In genomic region chr2:121412843-121413386, GRCm38 (mm10) we compare ENCODE assay signal across 9 mouse cellular contexts. TPM values are rescaled to one million over a fixed set of nuclear protein-coding genes. Genes with fewer than 3 reads are reported as not detected.
DNase-seq lines count a peak whose midpoint lies in the region; ATAC-seq and TF ChIP-seq lines count a peak whose summit lies in the region.
"Had no signal": no experiment of that assay in that cellular context is flagged by ENCODE, and none has a peak within 500 bp of the region (broad histone marks: within the 10 kb centered on the region; RNA-seq: fewer than 3 reads in every experiment).

No protein-coding gene starts in this region.

- TF ChIP-seq POLR2A in ES-Bruce4 (IDR thresholded peaks at IDR 0.05; ENCODE audit: insufficient read depth, low read length): no peak

- intact Hi-C loops in heart, postnatal 36 days (cut with DNase I): loop anchor here (5.0 kb wide), 1 partner anchor 34 kb away; the partner anchor contains the start of gene Serf2
- intact Hi-C loops in gastrocnemius, postnatal 36 days (cut with DNase I): loop anchor here (1.0 kb wide), 1 partner anchor 59 kb away; no protein-coding TSS in a partner anchor

- no peak for DNase-seq in heart, postnatal 36 days
- DNase-seq in gastrocnemius, postnatal 36 days: no peak
- no peak for DNase-seq in cerebellum, adult 9-10 months

- peaks cover 21% of the 10 kb centered on the region for H3K36me3 ChIP-seq in heart, embryonic 13.5 days
- peaks cover 24% of the 10 kb centered on the region for H3K36me3 ChIP-seq in ES-Bruce4 (ENCODE audit: control insufficient read depth, insufficient read depth, low read length, poor library complexity, severe bottlenecking)
- H3K36me3 ChIP-seq in hindbrain, embryonic 15.5 days: 0 out of 2 replicates have a peak, but pooled peaks cover 8% of the 10 kb centered on the region
- peaks cover 6% of the 10 kb centered on the region; the same call in 1 of the 2 replicates for H3K36me3 ChIP-seq in midbrain, embryonic 12.5 days

- no peaks in the 10 kb centered on the region for H3K9me3 ChIP-seq in heart, embryonic 13.5 days
- H3K9me3 ChIP-seq in ES-Bruce4 (replicated peaks; ENCODE audit: control insufficient read depth, insufficient read depth, low read length, poor library complexity, severe bottlenecking): no peaks in the 10 kb centered on the region
- H3K9me3 ChIP-seq in hindbrain, embryonic 15.5 days: no peaks in the 10 kb centered on the region
- no peaks in the 10 kb centered on the region; the same call in 1 of the 2 replicates for H3K9me3 ChIP-seq in midbrain, embryonic 12.5 days

- peak overlapping the region; percentile 82 for H3K4me2 ChIP-seq in heart, embryonic 13.5 days
- H3K4me2 ChIP-seq in hindbrain, embryonic 15.5 days: peak overlapping the region; percentile 70
- peak overlapping the region; percentile 53 for H3K4me2 ChIP-seq in midbrain, embryonic 12.5 days (replicated peaks)

- TF ChIP-seq EP300 in ES-Bruce4 (IDR thresholded peaks at IDR 0.05; ENCODE audit: insufficient read depth, low read depth, low read length): no peak

- H3K9ac ChIP-seq in heart, embryonic 13.5 days: peak overlapping the region; percentile 100
- H3K9ac ChIP-seq in ES-Bruce4 (ENCODE audit: low read depth, poor library complexity, severe bottlenecking): peak overlapping the region; percentile 96
- H3K9ac ChIP-seq in hindbrain, embryonic 15.5 days: peak overlapping the region; percentile 72
- peak overlapping the region; percentile 89 for H3K9ac ChIP-seq in midbrain, embryonic 12.5 days (replicated peaks)

- peak overlapping the region; percentile 99 for H3K27ac ChIP-seq in heart, embryonic 13.5 days (replicated peaks)
- H3K27ac ChIP-seq in ES-Bruce4 (ENCODE audit: insufficient read depth, low read length): peak overlapping the region; percentile 78
- H3K27ac ChIP-seq in hindbrain, embryonic 15.5 days (replicated peaks): peak overlapping the region; percentile 97
- peak overlapping the region; percentile 92 for H3K27ac ChIP-seq in midbrain, embryonic 12.5 days (replicated peaks)

- 11% methylated on average over 4 of the region's 4 CpGs for WGBS in heart, embryonic 13.5 days
- WGBS in hindbrain, embryonic 15.5 days: 14% methylated on average over 4 of the region's 4 CpGs
- WGBS in midbrain, embryonic 12.5 days: 23% methylated on average over 4 of the region's 4 CpGs

- H3K27me3 ChIP-seq in heart, embryonic 13.5 days (replicated peaks): no peaks in the 10 kb centered on the region
- no peaks in the 10 kb centered on the region for H3K27me3 ChIP-seq in ES-Bruce4 (ENCODE audit: control insufficient read depth, insufficient read depth, low read length, poor library complexity, severe bottlenecking)
- H3K27me3 ChIP-seq in hindbrain, embryonic 15.5 days: no peaks in the 10 kb centered on the region
- no peaks in the 10 kb centered on the region for H3K27me3 ChIP-seq in midbrain, embryonic 12.5 days

- peaks cover 37% of the 10 kb centered on the region for H3K4me1 ChIP-seq in heart, embryonic 13.5 days
- H3K4me1 ChIP-seq in ES-Bruce4 (ENCODE audit: control insufficient read depth, insufficient read depth, low read length): no peaks in the 10 kb centered on the region
- peaks cover 46% of the 10 kb centered on the region for H3K4me1 ChIP-seq in hindbrain, embryonic 15.5 days (replicated peaks)
- H3K4me1 ChIP-seq in midbrain, embryonic 12.5 days: peaks cover 18% of the 10 kb centered on the region

- no peak for ATAC-seq in heart, embryonic 13.5 days (ENCODE audit: extremely low read depth, insufficient number of reproducible peaks, low FRiP score, low TSS enrichment)
- peak; percentile 2; the same call in 1 of the 2 replicates for ATAC-seq in common myeloid progenitor, adult 5-6 weeks (replicated peaks; ENCODE audit: low read depth, poor library complexity, severe bottlenecking)
- no peak; the same call in 1 of the 2 replicates for ATAC-seq in hindbrain, embryonic 15.5 days (ENCODE audit: low FRiP score, low read depth)
- ATAC-seq in midbrain, embryonic 12.5 days (ENCODE audit: low FRiP score, low read depth): no peak

- TF ChIP-seq CTCF in ES-Bruce4 (IDR thresholded peaks at IDR 0.05; ENCODE audit: low read depth, low read length): no peak

- H3K4me3 ChIP-seq in heart, embryonic 13.5 days: peak overlapping the region; percentile 100
- H3K4me3 ChIP-seq in ES-Bruce4 (ENCODE audit: low read depth, low read length): peak overlapping the region; percentile 80
- H3K4me3 ChIP-seq in hindbrain, embryonic 15.5 days: peak overlapping the region; percentile 96
- H3K4me3 ChIP-seq in midbrain, embryonic 12.5 days: peak overlapping the region; percentile 74

RNA-seq across cellular contexts. Expression of gene Pdia3, which starts 0.7 kb away (rescaled TPM):
- 524 and 560 TPM in 2 replicates for polyA plus RNA-seq in heart, embryonic 13.5 days (2015; fragmentation: Nextera tagmentation; extraction: Ambion mirVana)
- 100 to 1,000 TPM; 121 to 152 TPM for total RNA-seq in heart, postnatal 36 days (2021)
- polyA plus RNA-seq in ES-Bruce4 (2011; ENCODE audit: insufficient read depth, insufficient read length, low read depth, missing spikeins): 486 and 515 TPM in 2 replicates
- 272 and 336 TPM in 2 replicates for total RNA-seq in common myeloid progenitor, adult 5-6 weeks (2017)
- polyA plus RNA-seq in hindbrain, embryonic 15.5 days (2015; fragmentation: Nextera tagmentation; extraction: Ambion mirVana): 377 and 390 TPM in 2 replicates
- polyA plus RNA-seq in midbrain, embryonic 12.5 days (2016; fragmentation: Nextera tagmentation; extraction: Ambion mirVana): 457 and 459 TPM in 2 replicates
- 10 to 100 TPM; 40.2 to 41.8 TPM for total RNA-seq in gastrocnemius, postnatal 36 days (2021)

RNA-seq across cellular contexts. Expression of gene Catsper2, which starts 0.7 kb away (rescaled TPM):
- 2.2 and 2.7 TPM in 2 replicates for polyA plus RNA-seq in heart, embryonic 13.5 days (2015; fragmentation: Nextera tagmentation; extraction: Ambion mirVana)
- total RNA-seq in heart, postnatal 36 days (2021): 1 to 10 TPM; 3.9 to 4.4 TPM
- 1.9 and 2.5 TPM in 2 replicates for polyA plus RNA-seq in ES-Bruce4 (2011; ENCODE audit: insufficient read depth, insufficient read length, low read depth, missing spikeins)
- total RNA-seq in common myeloid progenitor, adult 5-6 weeks (2017): 3.2 TPM in 1 of 2 replicates, not detected in the other
- 5.3 and 6.2 TPM in 2 replicates for polyA plus RNA-seq in hindbrain, embryonic 15.5 days (2015; fragmentation: Nextera tagmentation; extraction: Ambion mirVana)
- polyA plus RNA-seq in midbrain, embryonic 12.5 days (2016; fragmentation: Nextera tagmentation; extraction: Ambion mirVana): 3.0 and 3.3 TPM in 2 replicates
- total RNA-seq in gastrocnemius, postnatal 36 days (2021): 1 to 10 TPM; 1.7 to 2.0 TPM

RNA-seq across cellular contexts. Expression of gene Strc, which starts 25.9 kb away (rescaled TPM):
- not detected in 2 replicates for polyA plus RNA-seq in heart, embryonic 13.5 days (2015; fragmentation: Nextera tagmentation; extraction: Ambion mirVana)
- not detected for total RNA-seq in heart, postnatal 36 days (2021)
- polyA plus RNA-seq in ES-Bruce4 (2011; ENCODE audit: insufficient read depth, insufficient read length, low read depth, missing spikeins): not detected in 2 replicates
- total RNA-seq in common myeloid progenitor, adult 5-6 weeks (2017): not detected in 2 replicates
- 0.04 and 0.17 TPM in 2 replicates for polyA plus RNA-seq in hindbrain, embryonic 15.5 days (2015; fragmentation: Nextera tagmentation; extraction: Ambion mirVana)
- not detected in 2 replicates for polyA plus RNA-seq in midbrain, embryonic 12.5 days (2016; fragmentation: Nextera tagmentation; extraction: Ambion mirVana)
- total RNA-seq in gastrocnemius, postnatal 36 days (2021): under 1 TPM in 1 of 2 experiments, not detected in 1; 0.08 TPM

RNA-seq across cellular contexts. Expression of gene Ell3, which starts 31.2 kb away (rescaled TPM):
- 1.4 and 1.6 TPM in 2 replicates for polyA plus RNA-seq in heart, embryonic 13.5 days (2015; fragmentation: Nextera tagmentation; extraction: Ambion mirVana)
- not detected for total RNA-seq in heart, postnatal 36 days (2021)
- 16.2 and 18.1 TPM in 2 replicates for polyA plus RNA-seq in ES-Bruce4 (2011; ENCODE audit: insufficient read depth, insufficient read length, low read depth, missing spikeins)
- not detected in 2 replicates for total RNA-seq in common myeloid progenitor, adult 5-6 weeks (2017)
- 2.2 and 2.4 TPM in 2 replicates for polyA plus RNA-seq in hindbrain, embryonic 15.5 days (2015; fragmentation: Nextera tagmentation; extraction: Ambion mirVana)
- 1.7 and 2.3 TPM in 2 replicates for polyA plus RNA-seq in midbrain, embryonic 12.5 days (2016; fragmentation: Nextera tagmentation; extraction: Ambion mirVana)
- total RNA-seq in gastrocnemius, postnatal 36 days (2021): not detected
- total RNA-seq: layer of hippocampus, adult 8-10 months had no signal

RNA-seq across cellular contexts. Expression of gene Serf2, which starts 36.1 kb away (rescaled TPM):
- polyA plus RNA-seq in heart, embryonic 13.5 days (2015; fragmentation: Nextera tagmentation; extraction: Ambion mirVana): 522 and 573 TPM in 2 replicates
- 100 to 1,000 TPM; 376 to 394 TPM for total RNA-seq in heart, postnatal 36 days (2021)
- 367 and 428 TPM in 2 replicates for polyA plus RNA-seq in ES-Bruce4 (2011; ENCODE audit: insufficient read depth, insufficient read length, low read depth, missing spikeins)
- total RNA-seq in common myeloid progenitor, adult 5-6 weeks (2017): 300 and 324 TPM in 2 replicates
- polyA plus RNA-seq in hindbrain, embryonic 15.5 days (2015; fragmentation: Nextera tagmentation; extraction: Ambion mirVana): 281 and 313 TPM in 2 replicates
- 456 and 461 TPM in 2 replicates for polyA plus RNA-seq in midbrain, embryonic 12.5 days (2016; fragmentation: Nextera tagmentation; extraction: Ambion mirVana)
- 100 to 1,000 TPM; 310 to 311 TPM for total RNA-seq in gastrocnemius, postnatal 36 days (2021)
